Mouse (Mus musculus): ENCODE results near the gene Wdr76.

DNA sequence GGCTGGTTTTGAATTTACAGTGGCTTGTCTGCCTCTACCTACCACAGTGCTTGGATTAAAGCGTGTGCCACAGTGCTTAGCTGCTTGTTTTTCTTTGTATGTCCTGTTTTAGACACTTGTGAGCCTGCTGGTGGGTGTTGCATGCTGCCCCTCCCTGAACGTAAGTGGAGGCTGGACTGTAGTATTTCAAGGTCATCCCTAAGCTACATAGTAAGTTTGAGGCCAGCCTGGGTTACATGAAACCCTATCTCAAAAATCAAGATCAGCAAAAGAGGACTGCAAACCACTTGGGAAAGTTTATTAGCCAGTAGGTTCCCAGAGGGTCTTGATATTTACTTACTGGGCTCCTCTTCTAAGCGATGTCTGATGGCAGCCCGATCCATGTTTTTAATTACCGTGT lies 11.6 kb downstream of the Wdr76 start:
- TF ChIP-seq CTCF (IDR thresholded peaks at IDR 0.05; ENCODE audit: extremely low read depth, insufficient read depth, low read length) (no peak), POLR2A (IDR thresholded peaks at IDR 0.05; ENCODE audit: extremely low read depth, insufficient read depth, low read length) (no peak)
